Mouse (Mus musculus) layer of hippocampus, adult 8-10 months (tissue): ENCODE results near the gene Brd7. TPM values are rescaled to one million over a fixed set of nuclear protein-coding genes. Genes with fewer than 3 reads are reported as not detected.

Experiments
- DNase-seq, 2 experiments: peaks; one replicate each; pipeline ENCODE4 v3.0.0; 2022; ENCODE audit warnings: low spot score in 2 of 2
- total RNA-seq, 4 experiments: library from RNA; stranded (reverse); gene quantifications; 2 replicates each; pipeline ENCODE4 v1.2.4; 2022

The Brd7 gene
- total RNA-seq, 4 experiments from 2014 or later: 36.2 to 51.8 (median 49.3) TPM

GRCm38 (mm10) chr8:88310286-88310685 lies 51.7 kb downstream of the Brd7 start:
- no peak for DNase-seq

- no peak for DNase-seq
Observed at GRCm38 (mm10) chr8:88309881-88310280, 52.1 kb downstream of the Brd7 start.

- DNase-seq: no peak
Observed at GRCm38 (mm10) chr8:88309274-88309873, 52.6 kb downstream of the Brd7 start.

GRCm38 (mm10) chr8:88307736-88308135 lies 54.3 kb downstream of the Brd7 start:
- no peak for DNase-seq

GRCm38 (mm10) chr8:88306511-88306910 lies 55.5 kb downstream of the Brd7 start:
- DNase-seq: no peak

GRCm38 (mm10) chr8:88305814-88306213 lies 56.2 kb downstream of the Brd7 start:
- DNase-seq: no peak

GRCm38 (mm10) chr8:88301589-88302437 lies 60.2 kb downstream of the Brd7 start:
- DNase-seq: no peak

GRCm38 (mm10) chr8:88299907-88300603 lies 61.9 kb downstream of the Brd7 start:
- DNase-seq: no peak

- DNase-seq: no peak
Observed at GRCm38 (mm10) chr8:88298733-88299103, 63.3 kb downstream of the Brd7 start.

- DNase-seq: no peak
Observed at GRCm38 (mm10) chr8:88297976-88298732, 63.8 kb downstream of the Brd7 start.

GRCm38 (mm10) chr8:88294977-88295376 lies 67.0 kb downstream of the Brd7 start:
- DNase-seq: no peak

GRCm38 (mm10) chr8:88293590-88294356 lies 68.2 kb downstream of the Brd7 start:
- no peak for DNase-seq

GRCm38 (mm10) chr8:88292926-88293325 lies 69.1 kb downstream of the Brd7 start:
- no peak for DNase-seq

- DNase-seq: no peak
Observed at GRCm38 (mm10) chr8:88291305-88291690, 70.7 kb downstream of the Brd7 start.

- DNase-seq: no peak
Observed at GRCm38 (mm10) chr8:88290326-88291304, 71.4 kb downstream of the Brd7 start.

GRCm38 (mm10) chr8:88289901-88290300 lies 72.1 kb downstream of the Brd7 start:
- no peak for DNase-seq

GRCm38 (mm10) chr8:88288622-88289242 lies 73.3 kb downstream of the Brd7 start:
- DNase-seq: no peak

GRCm38 (mm10) chr8:88286421-88286960 lies 75.5 kb downstream of the Brd7 start:
- no peak for DNase-seq
